Mouse (Mus musculus) urinary bladder, postnatal 14 days (tissue): ENCODE measurements around the gene Rnase10.
A peak's percentile ranks its signal among the peaks of the same experiment; 100 is the strongest.
"Not testable (repeated sequence)": the region's sequence is repeated elsewhere in the genome, so short reads cannot be mapped to it uniquely, and the experiment has no call there.

Experiments
- DNase-seq: peaks from one replicate; pipeline ENCODE4 v3.0.0; 2021; ENCODE audit warnings: low spot score

The Rnase10 gene

GRCm38 (mm10) chr14:51007152-51007801, at the start of gene Rnase10:
Gene Rnase10, plus strand, starts transcription at chr14:51007751.
- DNase-seq: no peak

- not testable (repeated sequence) for DNase-seq
Observed at GRCm38 (mm10) chr14:50958289-50958995, 49.1 kb upstream of the Rnase10 start.

GRCm38 (mm10) chr14:50968216-50968980, 39.2 kb upstream of the Rnase10 start:
- DNase-seq: no peak

DNA sequence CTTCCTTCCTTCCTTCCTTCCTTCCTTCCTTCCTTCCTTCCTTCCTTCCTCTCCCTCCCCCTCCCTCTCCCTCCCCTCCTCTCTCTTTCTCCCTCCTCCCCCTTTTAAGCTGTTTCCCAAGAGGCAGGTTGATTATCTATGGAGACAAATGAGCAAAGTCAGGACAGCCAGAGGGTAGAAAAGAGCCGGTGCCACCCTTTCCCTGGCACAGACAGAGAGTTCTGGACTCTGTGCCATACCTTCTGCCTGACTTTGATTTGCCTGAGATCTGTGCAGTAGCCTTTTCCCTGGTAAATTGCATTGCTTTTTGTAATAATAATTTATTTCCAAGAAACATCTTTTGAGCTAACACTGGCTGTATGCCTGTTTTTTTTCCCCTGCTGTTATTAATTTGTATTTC, 38.5 kb upstream of the Rnase10 start:
- no peak for DNase-seq

DNA sequence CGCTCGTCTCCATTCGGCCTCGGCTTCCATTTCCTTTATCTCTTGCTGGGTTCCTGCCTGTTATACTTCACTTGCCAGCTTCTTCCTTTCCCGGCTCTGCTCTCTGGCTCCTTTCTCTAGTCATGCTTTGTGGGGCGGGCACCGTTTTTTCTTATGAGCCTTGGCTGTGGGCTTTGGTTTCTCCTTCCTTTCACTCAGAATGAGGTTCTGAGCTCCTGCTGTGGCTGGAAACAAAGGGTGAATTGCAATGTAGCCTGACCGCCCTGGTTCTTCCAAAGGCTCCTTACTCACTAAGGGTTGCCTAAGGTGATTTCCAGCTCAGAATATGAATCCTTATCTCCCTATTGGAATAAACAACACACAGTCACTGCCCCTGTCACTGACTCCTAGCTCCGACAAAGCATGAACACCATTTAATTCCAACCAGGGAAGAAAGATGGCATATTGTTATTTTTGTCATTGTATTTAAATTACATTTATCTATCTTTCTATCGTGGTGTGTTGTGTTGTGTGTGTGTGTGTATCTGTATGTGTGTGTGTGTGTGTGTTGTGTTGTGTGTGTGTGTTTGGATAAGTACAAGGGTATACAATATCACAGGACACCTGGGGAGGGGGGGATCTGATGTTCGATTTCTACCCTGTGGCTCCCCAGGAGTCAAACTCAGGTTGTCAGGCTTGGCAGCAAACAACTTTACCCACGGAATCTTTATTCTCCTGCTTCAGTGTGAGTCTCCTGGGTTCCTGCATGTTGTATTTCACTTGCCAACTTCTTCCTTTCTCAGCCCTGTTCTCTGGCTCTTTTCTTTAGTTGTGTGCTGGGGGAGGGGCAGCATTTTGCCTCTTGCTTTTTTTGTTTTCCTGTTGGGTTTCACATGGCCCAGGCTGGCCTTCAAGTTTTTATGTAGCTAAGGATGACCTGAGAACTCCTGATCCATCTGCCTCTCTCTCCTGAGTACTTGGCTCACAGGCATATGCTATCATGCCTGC, 37.7 kb upstream of the Rnase10 start:
- no peak for DNase-seq

DNA sequence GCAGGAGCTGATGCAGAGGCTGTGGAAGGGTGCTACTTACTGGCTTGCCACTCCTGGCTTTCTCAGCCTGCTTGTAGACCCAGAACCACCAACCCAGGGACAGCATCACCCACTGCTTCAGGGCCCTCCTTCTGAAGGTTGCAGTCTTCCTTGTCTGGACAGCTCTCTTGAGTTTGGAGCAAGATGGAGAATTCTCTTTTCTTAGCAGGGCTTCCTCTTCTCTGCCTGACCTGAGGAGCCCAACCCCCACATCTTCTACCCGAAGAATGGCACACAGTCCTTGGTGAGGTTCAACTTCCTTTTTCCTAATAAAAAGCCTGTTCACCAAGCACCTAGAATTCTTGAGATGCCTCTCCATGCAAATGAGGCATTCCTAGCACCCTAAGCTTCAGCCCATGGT, 36.7 kb upstream of the Rnase10 start:
- DNase-seq: no peak

GRCm38 (mm10) chr14:50973054-50973453, 34.5 kb upstream of the Rnase10 start:
- DNase-seq: not testable (repeated sequence)

GRCm38 (mm10) chr14:50973700-50974099, 33.9 kb upstream of the Rnase10 start:
- DNase-seq: no peak

DNA sequence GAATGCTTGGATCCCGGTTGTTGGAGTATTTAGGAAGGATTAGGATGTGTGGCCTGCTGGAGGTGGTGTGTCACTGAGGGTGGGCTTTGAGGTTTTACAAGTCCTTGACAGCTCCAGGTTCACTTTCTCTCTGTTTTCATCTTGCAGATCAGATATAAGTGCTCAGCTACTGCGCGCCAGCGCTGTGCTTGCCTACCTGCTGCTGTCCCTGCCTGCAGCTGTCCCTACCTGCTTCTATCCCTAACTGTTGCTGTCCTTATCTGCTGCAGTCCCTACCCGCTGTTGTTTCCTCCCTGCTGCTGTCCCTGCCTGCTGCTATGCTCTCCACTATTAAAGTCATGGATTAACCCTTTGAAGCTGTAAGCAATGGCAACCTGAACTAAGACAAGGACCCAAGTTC, 32.5 kb upstream of the Rnase10 start:
- DNase-seq: no peak

DNA sequence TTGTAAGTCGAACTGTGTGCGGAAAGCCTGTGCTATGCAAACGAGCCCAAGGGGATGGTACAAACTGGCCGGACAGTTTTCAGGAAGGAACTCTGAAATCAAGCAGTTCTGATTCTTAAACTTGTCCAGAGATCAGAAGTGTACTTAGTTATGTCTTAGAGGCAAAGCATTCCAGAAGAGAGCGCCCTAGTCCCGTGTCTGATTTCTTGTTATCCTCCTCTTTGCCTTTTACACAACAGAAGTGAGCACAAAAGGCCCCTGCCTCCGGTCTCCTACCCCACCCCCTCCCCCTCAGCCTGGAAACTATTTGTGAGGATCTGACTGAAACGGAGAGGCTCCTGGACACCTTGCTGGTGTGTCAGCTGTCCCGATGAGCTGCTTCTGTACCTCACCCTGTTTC, 30.9 kb upstream of the Rnase10 start:
- DNase-seq: no peak

DNA sequence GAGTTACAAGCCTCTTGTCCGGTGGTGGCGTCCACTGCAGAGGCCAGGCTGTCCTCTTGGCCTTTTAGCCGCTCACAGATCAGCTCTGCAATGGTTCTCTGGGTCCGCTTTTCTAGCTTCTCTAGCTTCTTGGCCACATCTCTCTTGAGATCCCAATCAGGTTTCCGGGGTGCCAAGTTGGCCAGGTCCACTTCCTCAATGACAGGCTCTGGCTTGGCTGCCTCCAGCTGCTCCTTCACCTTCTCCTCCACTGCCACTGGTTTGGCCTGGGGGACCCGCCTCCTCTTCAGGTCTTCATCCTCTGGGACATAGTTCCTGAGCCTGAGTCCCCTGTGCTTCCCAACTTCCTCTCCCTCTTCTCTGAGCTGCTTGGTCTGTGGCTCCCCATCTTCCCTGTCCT, 29.1 kb upstream of the Rnase10 start:
- DNase-seq: not testable (repeated sequence)

DNA sequence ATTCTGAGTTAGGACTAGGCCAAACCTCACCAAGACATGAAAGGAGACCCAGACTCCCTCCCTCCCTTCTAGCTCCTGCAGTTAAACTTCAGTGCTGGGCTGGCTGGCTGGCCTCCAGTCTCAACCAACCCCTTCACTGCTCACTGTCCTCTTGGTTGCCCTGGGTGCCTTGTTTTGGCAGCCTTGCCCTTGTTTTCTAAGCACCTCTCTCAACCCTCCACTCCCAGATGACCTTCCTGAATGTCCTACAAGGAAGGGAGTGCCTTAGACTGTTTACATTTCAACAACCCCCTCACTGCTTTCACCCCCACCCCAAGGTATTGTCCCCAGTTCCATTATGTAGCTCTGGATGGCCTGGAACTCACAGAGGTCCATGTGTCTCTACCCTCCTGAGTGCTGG, 27.9 kb upstream of the Rnase10 start:
- no peak for DNase-seq

- no peak for DNase-seq
Observed at GRCm38 (mm10) chr14:50981207-50981606, 26.3 kb upstream of the Rnase10 start.

- DNase-seq: no peak
Observed at GRCm38 (mm10) chr14:50981837-50982236, 25.7 kb upstream of the Rnase10 start.

DNA sequence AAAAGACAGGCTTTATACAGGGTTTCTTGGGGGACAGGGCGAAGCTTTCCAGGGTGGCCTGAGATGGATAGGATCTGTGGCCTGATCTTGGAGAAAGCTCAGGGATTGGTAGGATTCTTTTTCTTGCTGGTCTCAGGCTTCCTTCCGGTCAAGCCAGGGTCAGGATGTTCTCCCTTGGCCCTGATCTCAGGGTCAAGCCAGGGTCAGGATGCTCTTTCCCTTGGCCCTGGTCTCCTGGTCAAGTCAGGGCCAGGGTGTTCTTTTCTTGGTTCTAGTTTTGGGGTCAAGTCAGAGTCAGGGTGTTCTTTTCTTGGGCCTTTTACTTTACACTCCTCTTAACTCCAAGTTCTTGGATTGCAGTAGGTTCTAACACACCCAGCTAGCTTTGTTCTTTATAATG, 19.9 kb upstream of the Rnase10 start:
- no peak for DNase-seq

- no peak for DNase-seq
Observed at GRCm38 (mm10) chr14:50991037-50991436, 16.5 kb upstream of the Rnase10 start.

- no peak for DNase-seq
Observed at GRCm38 (mm10) chr14:50997088-50997487, 10.5 kb upstream of the Rnase10 start.

- no peak for DNase-seq
Observed at GRCm38 (mm10) chr14:50997999-50998666, 9.4 kb upstream of the Rnase10 start.

- peak; percentile 60 for DNase-seq
Observed at GRCm38 (mm10) chr14:51007914-51008713, 563 bp downstream of the Rnase10 start.

GRCm38 (mm10) chr14:51008781-51009180, 1.2 kb downstream of the Rnase10 start:
- DNase-seq: no peak
